7 mouse cellular contexts compared by ENCODE assay signal in the genomic region with DNA sequence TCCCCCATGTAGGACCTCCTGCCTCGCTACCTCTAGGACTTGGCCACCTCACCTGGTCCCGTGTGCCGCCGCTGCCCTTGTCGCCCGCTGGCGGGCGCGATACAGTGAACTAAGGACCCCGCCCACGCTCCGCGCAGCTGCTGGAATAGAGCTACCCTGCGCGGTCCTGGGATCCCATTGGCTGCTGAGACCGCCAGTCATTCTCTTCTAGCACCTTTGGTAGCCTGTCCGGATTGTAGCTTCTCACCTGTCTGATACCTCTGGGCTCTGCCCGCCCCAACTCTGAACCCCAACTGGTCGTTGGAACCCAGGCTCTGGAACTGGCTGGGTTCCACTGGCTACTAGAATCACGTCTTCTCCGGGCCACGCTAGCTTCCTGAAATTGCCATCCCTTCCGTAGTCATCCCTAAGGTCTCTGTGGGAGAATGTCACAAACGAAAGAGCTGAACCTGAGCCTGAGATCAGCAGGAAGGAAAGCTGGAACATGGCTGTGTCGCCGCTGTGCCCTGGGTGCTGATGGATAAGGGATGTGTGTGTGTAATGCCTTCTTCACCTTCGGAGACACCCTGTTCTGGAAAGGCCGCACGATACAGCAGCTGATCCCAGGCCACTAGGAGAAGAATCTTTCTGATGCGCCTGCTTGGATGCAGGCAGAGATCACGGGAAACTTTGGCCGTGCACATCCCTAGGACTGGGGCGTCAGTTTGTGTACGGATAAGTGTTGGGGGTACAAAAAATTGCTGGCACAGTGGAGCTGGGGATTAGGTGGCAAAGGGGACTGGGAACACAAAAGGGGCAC. TPM values are rescaled to one million over a fixed set of nuclear protein-coding genes. Genes with fewer than 3 reads are reported as not detected.
A peak's percentile ranks its signal among the peaks of the same experiment; 100 is the strongest.
DNase-seq lines count a peak whose midpoint lies in the region; ATAC-seq lines count a peak whose summit lies in the region.

No protein-coding gene starts in this region.

- H3K27ac ChIP-seq in midbrain, embryonic 12.5 days (replicated peaks) = peak overlapping the region; percentile 75

- H3K4me3 ChIP-seq in midbrain, embryonic 12.5 days = peak overlapping the region; percentile 48

- H3K4me2 ChIP-seq in midbrain, embryonic 12.5 days (replicated peaks) = peak overlapping the region; percentile 60

- DNase-seq in adrenal gland, adult 2 months = peak; percentile 90
- DNase-seq in embryo, embryonic 10.5 days (ENCODE audit: low spot score) = peak; percentile 74
- DNase-seq in gastrocnemius, postnatal 36 days = peak; percentile 80 to 84
- DNase-seq in kidney, adult 11 months = peak; percentile 92
- DNase-seq in left cerebral cortex, postnatal 4 days = peak; percentile 87
- peak; percentile 54 to 66 for DNase-seq in spleen, adult 18-20 months

- intact Hi-C loops in gastrocnemius, postnatal 36 days (cut with DNase I) = no loop called here
- intact Hi-C loops in left cerebral cortex, postnatal 4 days (cut with DNase I) = no loop called here

- peak; percentile 53 for ATAC-seq in midbrain, embryonic 12.5 days (ENCODE audit: low FRiP score, low read depth)

- no peaks in the 10 kb centered on the region for H3K9me3 ChIP-seq in midbrain, embryonic 12.5 days

- 2% methylated on average over 34 of the region's 34 CpGs for WGBS in midbrain, embryonic 12.5 days

- peaks cover 40% of the 10 kb centered on the region for H3K27me3 ChIP-seq in midbrain, embryonic 12.5 days

- peaks cover 32% of the 10 kb centered on the region for H3K4me1 ChIP-seq in midbrain, embryonic 12.5 days

- 0 out of 2 replicates have a peak, but pooled peaks cover 3% of the 10 kb centered on the region for H3K36me3 ChIP-seq in midbrain, embryonic 12.5 days

- H3K9ac ChIP-seq in midbrain, embryonic 12.5 days (replicated peaks) = peak overlapping the region; percentile 63

RNA-seq across cellular contexts. Expression of gene Sfxn3, which starts 0.6 kb away (rescaled TPM):
- 10 to 100 TPM; 51.2 to 89.3 TPM for total RNA-seq in adrenal gland, adult 2 months (2021)
- 45.9 and 65.5 TPM in 2 replicates for polyA plus RNA-seq in adrenal gland, adult 2 months (2012; rRNA removed)
- total RNA-seq in gastrocnemius, postnatal 36 days (2021) = 10 to 100 TPM; 17.8 to 19.8 TPM
- 100 to 1,000 TPM; 108 to 128 TPM for total RNA-seq in left cerebral cortex, postnatal 4 days (2021)
- 32.1 and 32.6 TPM in 2 replicates for polyA plus RNA-seq in midbrain, embryonic 12.5 days (2016; fragmentation: Nextera tagmentation; extraction: Ambion mirVana)

RNA-seq across cellular contexts. Expression of gene Pdzd7, which starts 1.2 kb away (rescaled TPM):
- under 1 TPM in 1 of 2 experiments, not detected in 1; 0.09 TPM for total RNA-seq in adrenal gland, adult 2 months (2021)
- polyA plus RNA-seq in adrenal gland, adult 2 months (2012; rRNA removed) = 0.62 and 0.65 TPM in 2 replicates
- total RNA-seq in gastrocnemius, postnatal 36 days (2021) = 1 to 10 TPM; 5.1 to 5.7 TPM
- 1 to 10 TPM; 8.0 to 8.2 TPM for total RNA-seq in left cerebral cortex, postnatal 4 days (2021)
- polyA plus RNA-seq in midbrain, embryonic 12.5 days (2016; fragmentation: Nextera tagmentation; extraction: Ambion mirVana) = 0.46 and 0.84 TPM in 2 replicates

RNA-seq across cellular contexts. Expression of gene Kazald1, which starts 28.3 kb away (rescaled TPM):
- 1 to 10 TPM; 2.2 to 6.0 TPM for total RNA-seq in adrenal gland, adult 2 months (2021)
- polyA plus RNA-seq in adrenal gland, adult 2 months (2012; rRNA removed) = 9.8 and 11.1 TPM in 2 replicates
- 1 to 10 TPM; 3.9 to 7.8 TPM for total RNA-seq in gastrocnemius, postnatal 36 days (2021)
- total RNA-seq in left cerebral cortex, postnatal 4 days (2021) = 1 to 10 TPM in 1 of 2 experiments, under 1 TPM in 1; 0.70 to 1.8 TPM
- 0.71 and 0.97 TPM in 2 replicates for polyA plus RNA-seq in midbrain, embryonic 12.5 days (2016; fragmentation: Nextera tagmentation; extraction: Ambion mirVana)

RNA-seq across cellular contexts. Expression of gene Lzts2, which starts 32.5 kb away (rescaled TPM):
- 100 to 1,000 TPM in 1 of 2 experiments, 10 to 100 TPM in 1; 52.8 to 111 TPM for total RNA-seq in adrenal gland, adult 2 months (2021)
- polyA plus RNA-seq in adrenal gland, adult 2 months (2012; rRNA removed) = 313 and 342 TPM in 2 replicates
- 10 to 100 TPM; 19.3 to 20.1 TPM for total RNA-seq in gastrocnemius, postnatal 36 days (2021)
- total RNA-seq in left cerebral cortex, postnatal 4 days (2021) = 10 to 100 TPM; 30.2 to 35.1 TPM
- polyA plus RNA-seq in midbrain, embryonic 12.5 days (2016; fragmentation: Nextera tagmentation; extraction: Ambion mirVana) = 69.5 and 70.3 TPM in 2 replicates

RNA-seq across cellular contexts. Expression of gene Mrpl43, which starts 40.5 kb away (rescaled TPM):
- total RNA-seq in adrenal gland, adult 2 months (2021) = 10 to 100 TPM; 45.2 to 55.1 TPM
- polyA plus RNA-seq in adrenal gland, adult 2 months (2012; rRNA removed) = 196 and 208 TPM in 2 replicates
- 10 to 100 TPM; 33.7 to 35.1 TPM for total RNA-seq in gastrocnemius, postnatal 36 days (2021)
- total RNA-seq in left cerebral cortex, postnatal 4 days (2021) = 10 to 100 TPM; 41.3 to 41.6 TPM
- 70.3 and 78.7 TPM in 2 replicates for polyA plus RNA-seq in midbrain, embryonic 12.5 days (2016; fragmentation: Nextera tagmentation; extraction: Ambion mirVana)

Comparison
In these comparisons a context has a peak if more than half of its experiments do, and no peak if none do; other contexts are left out.
1. Peak in every context shown above with its lines: DNase-seq, ATAC-seq, H3K4me3 ChIP-seq and H3K27ac ChIP-seq.
2. RNA of gene Pdzd7, which starts 1.2 kb away (total RNA-seq): 8.0 to 8.2 TPM in left cerebral cortex, postnatal 4 days and 5.1 to 5.7 TPM in gastrocnemius, postnatal 36 days; 0.09 TPM in adrenal gland, adult 2 months; every median in the first group is over 4 times any median in the second.